Mouse (Mus musculus) spleen, adult 2 months (tissue): ENCODE measurements at regions not wholly inside any gene's neighbourhood (a gene's known extent, or its start where the extent isn't known, plus 50 kb on each side); places are given as distances from the start of the nearest gene placed in this dataset.
"Not testable (repeated sequence)": the region's sequence is repeated elsewhere in the genome, so short reads cannot be mapped to it uniquely, and the experiment has no call there.

Experiments
- DNase-seq, 2 experiments: peaks; one replicate each; pipeline versions ENCODE4 v3.0.0 to v3.0.0-alpha.2; 2012 to 2021; ENCODE audit warnings: low spot score in 2 of 2, low read depth in 1 of 2
- H3K27ac ChIP-seq: fragments of 200-500 bp; 2 replicates; pipeline ENCODE4 v1.5.1; 2012; ENCODE audit warnings: low read length, inconsistent platforms; ENCODE audit not compliant: insufficient read depth
- H3K27me3 ChIP-seq: fragments of 200-500 bp; 2 replicates; pipeline ENCODE4 v1.6.1; 2012; ENCODE audit warnings: mild to moderate bottlenecking, moderate library complexity, low read length, inconsistent platforms; ENCODE audit not compliant: control insufficient read depth, insufficient read depth
- H3K36me3 ChIP-seq: fragments of 200-500 bp; 2 replicates; pipeline ENCODE4 v1.6.1; 2012; ENCODE audit warnings: mild to moderate bottlenecking, low read length, inconsistent platforms; ENCODE audit not compliant: control insufficient read depth, insufficient read depth
- H3K4me1 ChIP-seq: fragments of 200-500 bp; 2 replicates; pipeline ENCODE4 v1.6.1; 2011; ENCODE audit warnings: inconsistent platforms; ENCODE audit not compliant: control insufficient read depth, insufficient read depth, insufficient read length
- H3K4me3 ChIP-seq: fragments of 200-500 bp; 2 replicates; pipeline ENCODE4 v1.5.1; 2011; ENCODE audit warnings: mild to moderate bottlenecking, inconsistent platforms; ENCODE audit not compliant: insufficient read depth, insufficient read length; ENCODE audit errors: extremely low read depth
- WGBS: fragments of 180-500 bp; shearing (Covaris S2); methylation state at CpG from one replicate; pipeline ENCODE4 v1.1.7; 2018; 5-methylcytosine and 5-hydroxymethylcytosine counted together

DNA sequence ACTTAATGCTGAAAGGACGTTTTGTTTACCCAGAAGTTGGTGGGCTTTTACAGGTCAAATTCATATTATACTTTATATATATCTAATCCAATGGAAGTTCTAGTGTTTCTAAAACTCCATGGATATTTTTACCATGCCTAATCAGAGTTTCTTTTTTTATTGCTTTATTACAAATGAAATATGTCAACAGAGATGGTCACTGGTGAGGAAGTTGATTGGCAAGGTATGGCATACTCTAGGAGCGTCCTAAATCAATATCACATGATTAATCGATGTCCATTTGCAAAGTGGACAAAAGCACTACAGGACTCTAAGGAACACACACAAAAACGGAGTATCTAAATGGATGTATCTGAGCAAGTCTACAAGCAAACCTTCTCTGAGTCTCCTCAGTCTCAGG lies 290.0 kb upstream of the Zfp386 start:
- H3K27ac ChIP-seq, H3K4me1 ChIP-seq, DNase-seq, H3K27me3 ChIP-seq, H3K36me3 ChIP-seq, H3K4me3 ChIP-seq: not testable (repeated sequence)
- WGBS, result 34% methylated on average over 4 of the region's 4 CpGs

DNA sequence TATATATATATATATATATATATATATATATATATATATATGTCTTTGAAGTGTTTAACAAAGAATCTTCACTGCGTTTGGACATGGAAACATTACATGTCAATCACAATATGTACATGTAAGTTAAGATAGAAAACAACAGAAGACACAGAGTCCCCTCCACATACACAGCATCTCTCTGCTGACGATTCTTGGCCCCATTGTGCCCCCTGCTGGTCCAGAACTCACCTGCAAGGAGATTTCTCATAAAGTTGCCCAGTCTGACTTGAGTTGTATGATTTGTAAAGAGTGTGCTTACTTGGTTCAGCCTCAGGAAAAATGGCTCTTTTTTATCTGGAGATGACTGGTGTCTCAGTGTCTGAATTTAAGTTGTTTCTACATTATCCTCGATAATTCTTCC lies 288.5 kb upstream of the Zfp386 start:
- H3K4me3 ChIP-seq, H3K36me3 ChIP-seq, H3K27ac ChIP-seq, H3K27me3 ChIP-seq, H3K4me1 ChIP-seq: not testable (repeated sequence)
- peak in 1 of 2 experiments; percentile 2 for DNase-seq
- 44% methylated on average over 3 of the region's 3 CpGs for WGBS

DNA sequence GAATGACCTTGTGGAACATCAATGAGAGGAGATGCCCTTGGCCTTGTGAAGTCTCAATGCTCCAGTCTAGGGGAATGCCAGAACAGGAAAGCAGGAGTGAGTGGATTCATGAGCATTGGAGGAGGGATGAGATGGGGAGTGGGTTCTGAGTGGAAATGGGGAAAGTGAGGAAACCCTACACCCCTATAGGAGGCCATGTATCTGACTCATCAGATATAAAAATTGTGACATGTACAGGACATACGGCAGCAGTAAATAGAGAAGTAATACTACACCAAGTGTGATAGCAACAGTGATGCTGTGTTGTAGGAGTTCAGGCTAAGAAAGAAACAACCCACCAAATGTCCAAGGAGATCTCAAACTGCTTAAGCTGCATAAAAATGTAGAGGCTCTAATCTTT lies 285.8 kb upstream of the Zfp386 start:
- H3K4me1 ChIP-seq, H3K27me3 ChIP-seq, H3K36me3 ChIP-seq, H3K4me3 ChIP-seq, DNase-seq, H3K27ac ChIP-seq: not testable (repeated sequence)
- no CpG with 5 or more reads among the region's 1 CpGs for WGBS

DNA sequence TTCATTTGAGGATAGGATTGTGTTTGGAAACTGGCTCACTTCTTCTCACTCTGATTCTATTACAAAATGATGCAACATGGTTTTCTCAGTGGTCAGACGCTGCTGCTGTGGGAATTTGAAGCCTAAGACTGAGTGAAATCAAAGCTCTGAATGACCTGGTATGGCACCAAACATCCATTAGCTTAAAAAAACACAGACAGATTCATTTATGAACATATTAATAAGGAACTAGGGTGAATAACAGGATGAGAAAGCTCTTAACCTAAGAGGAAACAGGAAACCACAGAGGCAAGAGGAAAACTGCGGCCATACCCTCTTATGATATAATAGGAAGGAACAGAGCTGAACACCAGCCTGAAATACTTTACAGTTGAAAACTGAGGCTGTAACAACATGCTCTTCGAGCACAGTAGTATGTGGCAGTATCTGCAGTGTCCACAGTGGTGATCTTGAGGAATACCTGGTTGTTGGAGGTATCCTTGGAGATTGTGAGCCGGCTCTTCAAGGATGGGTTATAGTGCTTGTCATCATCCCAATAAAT lies 282.5 kb upstream of the Zfp386 start:
- not testable (repeated sequence) for H3K27ac ChIP-seq
- WGBS, result 15% methylated on average over 4 of the region's 4 CpGs

DNA sequence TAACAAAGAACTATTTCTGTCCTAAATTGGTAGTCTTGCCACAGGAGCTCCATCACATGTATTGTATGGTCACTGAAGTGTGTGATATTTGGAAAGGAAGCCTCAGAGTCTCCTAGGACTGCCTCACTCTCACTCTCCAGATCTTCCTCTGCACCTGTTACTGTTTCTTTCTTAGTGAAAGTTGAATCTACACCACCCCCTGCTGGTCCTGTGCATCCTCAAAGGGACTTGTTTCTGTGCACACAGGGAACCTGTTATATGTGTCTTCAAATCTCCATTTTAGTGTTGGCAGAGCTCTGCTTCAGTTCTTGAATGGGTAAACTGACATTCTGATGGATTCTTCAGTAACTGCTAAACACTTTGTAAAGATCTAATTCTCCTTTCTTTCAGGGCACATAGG lies 276.3 kb upstream of the Zfp386 start:
- H3K27me3 ChIP-seq, H3K36me3 ChIP-seq, H3K27ac ChIP-seq, H3K4me3 ChIP-seq, H3K4me1 ChIP-seq: not testable (repeated sequence)
- peak in 1 of 2 experiments; percentile 2 for DNase-seq

More for the DNA sequence above, 282.5 kb upstream of the Zfp386 start:
- DNase-seq, H3K27me3 ChIP-seq, H3K4me1 ChIP-seq, H3K4me3 ChIP-seq, H3K36me3 ChIP-seq: not testable (repeated sequence)

DNA sequence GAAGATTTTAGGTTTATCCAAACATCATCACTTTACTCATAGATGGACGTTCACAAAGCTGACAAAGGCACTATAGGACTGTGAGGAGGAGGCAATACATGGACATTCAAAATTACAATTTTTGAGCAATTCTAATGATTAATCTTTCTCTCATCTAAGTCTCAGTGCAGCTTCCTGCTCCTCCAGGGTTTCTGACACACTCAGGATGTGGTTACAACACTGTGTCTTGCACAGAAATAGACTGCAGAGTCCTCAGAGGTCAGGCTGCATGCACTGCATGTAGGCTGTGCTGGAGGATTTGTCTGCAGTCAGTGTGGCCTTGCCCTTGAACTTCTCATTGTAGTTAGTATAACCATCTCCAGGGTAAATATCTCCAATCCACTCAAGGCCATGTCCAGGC lies 257.2 kb upstream of the Zfp386 start:
- H3K4me1 ChIP-seq, H3K4me3 ChIP-seq, H3K27me3 ChIP-seq, H3K27ac ChIP-seq, H3K36me3 ChIP-seq: not testable (repeated sequence)
- 21% methylated on average over 1 of the region's 1 CpGs for WGBS
- peak in 1 of 2 experiments; percentile 5 for DNase-seq

DNA sequence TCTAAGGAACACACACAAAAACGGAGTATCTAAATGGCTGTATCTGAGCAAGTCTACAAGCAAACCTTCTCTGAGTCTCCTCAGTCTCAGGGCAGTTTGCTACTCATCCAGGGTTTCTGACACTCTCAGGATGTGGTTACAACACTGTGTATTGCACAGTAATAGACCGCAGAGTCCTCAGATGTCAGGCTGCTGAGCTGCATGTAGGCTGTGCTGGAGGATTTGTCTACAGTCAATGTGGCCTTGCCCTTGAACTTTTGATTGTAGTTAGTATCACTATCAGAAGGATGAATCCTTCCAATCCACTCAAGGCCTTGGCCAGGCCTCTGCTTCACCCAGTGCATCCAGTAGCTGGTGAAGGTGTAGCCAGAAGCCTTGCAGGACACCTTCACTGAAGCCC lies 245.0 kb upstream of the Zfp386 start:
- WGBS, result 4% methylated on average over 2 of the region's 2 CpGs
- 0 out of 2 replicates have a peak overlapping the region, but pooled peaks have one; percentile 29 for H3K27ac ChIP-seq
- not testable (repeated sequence) for H3K36me3 ChIP-seq, H3K27me3 ChIP-seq, H3K4me1 ChIP-seq, H3K4me3 ChIP-seq, DNase-seq

DNA sequence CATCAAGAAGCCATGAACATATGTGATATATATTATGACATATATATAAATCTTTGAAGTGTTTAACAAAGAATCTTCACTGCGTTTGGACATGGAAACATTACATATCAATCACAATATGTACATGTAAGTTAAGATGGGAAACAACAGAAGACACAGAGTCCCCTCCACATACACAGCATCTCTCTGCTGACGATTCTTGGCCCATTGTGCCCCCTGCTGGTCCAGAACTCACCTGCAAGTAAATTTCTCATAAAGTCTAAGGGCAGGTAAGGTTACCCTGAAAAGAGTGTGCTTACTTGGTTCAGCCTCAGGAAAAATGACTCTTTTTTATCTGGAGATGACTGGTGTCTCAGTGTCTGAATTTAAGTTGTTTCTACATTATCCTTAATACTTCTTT lies 243.8 kb upstream of the Zfp386 start:
- not testable (repeated sequence) for H3K4me1 ChIP-seq, H3K27ac ChIP-seq, H3K27me3 ChIP-seq, H3K36me3 ChIP-seq, H3K4me3 ChIP-seq
- WGBS, result 12% methylated on average over 2 of the region's 2 CpGs
- DNase-seq, result peak in 1 of 2 experiments; percentile 5
